Mouse (Mus musculus) embryo, embryonic 10.5 days (tissue): ENCODE data around the gene Klhl12.
"Not testable (repeated sequence)": the region's sequence is repeated elsewhere in the genome, so short reads cannot be mapped to it uniquely, and the experiment has no call there.

Source experiments
- DNase-seq: peaks from one replicate; pipeline ENCODE4 v3.0.0-alpha.2; 2015; ENCODE audit warnings: low spot score

Gene Klhl12

DNA sequence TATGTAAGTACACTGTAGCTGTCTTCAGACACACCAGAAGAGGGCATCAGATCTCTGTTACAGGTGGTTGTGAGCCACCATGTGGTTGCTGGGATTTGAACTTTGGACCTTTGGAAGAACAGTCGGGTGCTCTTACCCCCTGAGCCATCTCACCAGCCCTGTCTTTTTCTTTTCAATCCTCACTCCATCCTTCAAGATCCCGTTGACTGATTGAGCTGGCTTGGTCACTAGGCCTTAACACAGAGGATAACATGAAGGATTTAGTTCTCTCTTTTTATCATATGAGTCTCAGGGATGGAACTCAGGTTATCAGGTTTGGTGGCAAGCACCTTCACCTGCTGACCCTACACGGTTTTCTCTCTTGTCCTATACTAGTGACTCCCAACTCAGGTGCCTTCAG lies 6.8 kb upstream of the Klhl12 start:
- not testable (repeated sequence) for DNase-seq

DNA sequence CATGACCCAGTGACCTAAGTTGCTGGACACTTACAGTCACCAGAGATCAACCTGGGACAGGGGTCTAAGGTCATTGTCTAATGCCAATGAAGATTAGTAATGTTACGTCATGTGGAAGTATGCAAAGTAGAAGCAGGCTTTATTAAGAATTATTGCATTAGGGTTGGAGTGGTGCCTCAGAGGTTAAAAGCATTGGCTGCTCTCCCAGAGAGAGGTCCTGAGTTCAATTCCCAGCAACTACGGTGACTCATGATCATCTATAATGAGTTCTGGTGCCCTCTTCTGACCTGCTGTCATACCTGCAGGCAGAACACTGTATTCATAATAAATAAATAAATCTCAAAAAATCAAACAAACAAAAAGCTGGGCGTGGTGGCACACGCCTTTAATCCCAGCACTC lies 5.1 kb upstream of the Klhl12 start:
- DNase-seq = no peak

DNA sequence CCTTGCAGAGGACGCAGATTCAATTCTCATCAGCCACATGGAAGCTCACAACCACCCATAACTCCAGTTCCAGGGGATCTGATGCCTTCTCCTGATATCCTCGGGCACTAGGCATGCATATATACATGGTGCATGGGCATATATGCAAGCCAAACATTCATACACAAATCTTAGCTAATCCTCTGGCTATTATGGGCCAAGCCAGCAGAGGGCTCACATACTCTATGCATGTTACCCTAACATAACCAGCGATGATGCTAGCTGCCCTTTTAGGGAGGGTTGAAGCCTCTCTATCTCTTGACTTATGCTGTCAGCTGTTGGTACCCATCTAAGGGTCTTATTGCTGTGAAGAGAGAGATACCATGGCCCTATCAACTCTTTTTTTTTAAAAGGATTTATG lies 4.3 kb upstream of the Klhl12 start:
- peak; percentile 60 for DNase-seq

DNA sequence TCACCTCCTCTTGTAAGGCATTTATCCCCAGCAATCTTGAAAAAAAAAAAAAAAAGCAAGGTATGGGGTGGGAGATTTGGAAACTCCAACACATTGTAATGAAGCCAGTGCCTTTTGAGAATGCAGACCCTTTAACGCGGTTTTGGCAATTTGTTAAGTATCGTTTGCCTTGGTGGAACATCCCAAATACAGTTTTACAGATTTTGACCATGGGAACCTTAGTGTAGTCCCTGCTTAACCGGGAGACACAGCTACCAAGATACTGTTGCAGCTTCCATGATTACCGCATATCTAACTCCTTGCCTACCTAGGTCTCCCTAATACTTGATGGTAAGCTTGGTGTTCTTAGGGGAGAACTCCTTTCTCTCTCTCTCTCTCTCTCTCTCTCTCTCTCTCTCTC lies 729 bp downstream of the Klhl12 start:
- DNase-seq = peak; percentile 2

DNA sequence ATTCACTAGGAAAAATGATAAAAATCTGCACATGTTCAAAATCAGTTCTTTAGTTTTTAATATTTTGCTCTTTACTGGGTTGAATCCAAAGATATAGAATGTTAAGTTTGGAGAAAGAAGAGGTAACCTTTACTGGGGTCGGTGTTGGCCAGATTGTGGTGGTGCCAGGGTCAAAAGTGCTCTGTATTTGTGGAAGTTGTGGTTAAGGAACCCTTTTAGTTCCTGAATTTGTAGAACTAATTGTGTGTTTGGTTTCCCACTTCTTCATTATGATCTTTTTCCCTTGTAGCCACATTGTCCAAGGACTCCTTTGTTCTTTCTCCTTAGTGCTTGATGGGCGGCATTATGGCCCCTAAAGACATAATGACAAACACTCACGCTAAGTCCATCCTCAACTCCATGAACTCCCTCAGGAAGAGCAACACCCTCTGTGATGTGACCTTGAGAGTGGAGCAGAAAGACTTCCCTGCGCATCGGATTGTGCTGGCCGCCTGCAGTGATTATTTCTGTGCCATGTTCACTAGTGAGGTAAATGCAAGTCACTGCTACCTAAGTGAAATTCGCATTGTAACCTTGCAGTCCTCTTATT lies 2.9 kb downstream of the Klhl12 start:
- DNase-seq = no peak

DNA sequence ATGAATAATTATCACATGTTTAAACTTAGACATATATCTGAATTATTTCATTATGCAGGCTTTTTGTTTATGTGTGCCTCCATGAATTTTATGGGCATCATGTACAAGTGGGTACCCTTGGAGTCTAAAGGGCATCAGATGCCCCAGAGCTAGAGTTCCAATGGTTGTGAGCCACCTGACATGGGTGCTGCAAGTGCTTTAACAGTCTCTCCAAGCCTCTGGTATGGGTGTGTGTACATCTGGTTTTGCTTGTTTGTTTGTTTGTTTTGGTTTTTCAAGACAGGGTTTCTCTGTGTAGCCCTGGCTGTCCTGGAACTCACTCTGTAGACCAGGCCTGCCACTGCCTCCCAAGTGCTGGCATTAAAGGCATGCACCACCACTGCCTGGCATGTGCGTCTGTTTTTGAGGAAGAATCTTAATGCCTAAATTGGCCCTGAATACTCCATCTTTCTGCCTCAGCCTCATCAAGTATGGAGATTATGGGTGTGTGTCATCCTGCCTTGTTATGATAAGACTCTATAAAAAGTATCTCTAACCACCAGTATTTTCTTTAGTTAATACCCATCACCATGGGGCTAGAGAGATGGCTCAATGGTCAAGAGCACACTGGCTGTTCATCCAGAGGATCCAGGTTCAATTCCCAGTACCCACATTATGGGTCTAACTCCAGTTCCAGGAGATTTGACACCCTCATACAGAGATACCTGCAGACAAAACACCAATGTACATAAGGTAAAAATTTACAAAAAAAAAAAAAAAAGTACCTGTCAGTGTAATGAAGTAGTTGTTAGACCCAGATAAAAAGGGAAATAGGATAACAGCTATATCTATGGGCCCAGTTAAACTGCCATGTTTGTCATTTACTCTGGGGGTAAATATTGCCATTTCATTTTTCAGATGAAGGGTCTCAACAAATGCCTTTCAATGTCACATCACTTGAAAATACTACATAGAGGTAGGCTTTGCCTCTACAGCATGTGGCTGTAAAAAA lies 5.3 kb downstream of the Klhl12 start:
- no peak for DNase-seq

DNA sequence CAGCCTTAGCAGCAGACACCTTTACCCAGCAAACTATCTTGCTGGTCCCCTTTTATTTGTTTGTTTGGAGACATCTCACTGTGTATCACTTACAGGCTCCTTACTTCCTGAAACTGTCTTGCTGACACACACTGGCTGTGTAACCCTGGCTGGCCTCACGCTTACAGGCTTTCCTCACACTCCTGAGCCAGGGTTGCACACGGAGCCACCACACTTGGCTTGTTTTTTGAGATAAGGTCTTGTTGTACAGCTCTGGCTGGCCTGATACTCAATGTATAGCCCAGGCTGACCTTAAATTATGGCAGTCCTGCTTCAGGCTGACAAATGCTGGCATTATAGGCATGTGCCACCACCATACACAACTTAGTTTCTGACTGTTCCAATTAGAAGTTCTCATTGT lies 29.3 kb downstream of the Klhl12 start:
- DNase-seq = no peak

DNA sequence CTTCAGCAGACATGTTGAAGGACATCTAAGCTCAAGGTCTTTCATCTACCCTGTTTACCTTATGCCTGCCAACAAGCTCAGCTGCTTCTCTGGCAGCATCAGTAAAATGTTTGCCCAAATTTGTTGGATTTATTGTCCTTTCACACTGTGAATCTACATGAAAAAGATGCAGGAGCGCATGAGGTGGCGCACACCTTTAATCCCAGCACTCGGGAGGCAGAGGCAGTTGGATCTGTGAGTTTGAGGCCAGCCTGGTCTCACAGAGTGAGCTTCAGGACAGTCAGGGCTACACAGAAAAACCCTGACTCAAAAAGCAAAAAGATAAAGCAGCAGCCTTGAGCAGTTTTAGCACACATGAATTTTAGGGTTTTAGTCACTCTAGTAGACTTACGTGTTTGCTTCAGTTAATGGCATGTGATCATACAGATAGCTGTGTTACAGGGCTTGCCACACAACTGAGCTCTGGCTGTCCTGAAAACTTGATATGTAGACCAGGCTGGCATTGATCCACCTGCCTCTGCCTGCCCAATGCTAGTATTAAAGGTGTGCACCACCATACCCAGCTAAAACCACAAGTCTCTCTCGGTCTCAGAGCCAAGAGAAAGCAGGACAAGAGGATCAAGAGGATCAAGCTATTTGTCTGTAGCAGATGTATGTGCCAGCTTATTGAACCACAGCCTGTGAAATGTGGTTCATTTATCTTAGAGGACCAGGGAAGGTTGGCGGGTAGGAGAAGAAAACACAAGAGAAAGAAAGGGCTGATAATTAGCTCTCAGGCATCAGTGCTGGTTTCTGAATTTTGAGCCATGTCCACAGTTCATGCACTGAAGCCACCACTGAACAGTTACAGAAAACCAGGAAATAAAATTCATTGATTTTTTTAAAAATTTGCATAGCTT lies 35.8 kb downstream of the Klhl12 start:
- DNase-seq = no peak

DNA sequence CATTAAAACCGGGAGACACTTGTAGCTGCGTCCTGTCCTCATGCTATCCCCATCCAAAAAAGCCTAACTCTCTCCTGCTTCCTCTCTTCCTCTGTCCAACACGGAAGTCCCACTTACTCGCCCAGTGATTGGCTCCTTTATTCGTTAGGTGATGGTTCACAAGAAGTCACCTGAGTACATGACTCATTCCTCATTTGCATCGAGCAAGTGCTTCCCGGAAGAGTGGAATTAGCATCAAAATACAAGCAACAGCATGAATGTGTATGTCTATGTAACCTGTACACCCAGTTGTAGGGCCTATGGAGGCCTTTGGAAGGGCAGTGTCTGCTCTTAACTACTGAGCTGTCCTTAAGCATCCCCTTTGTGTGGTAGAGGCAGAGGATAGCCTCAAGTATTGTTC lies 36.9 kb downstream of the Klhl12 start:
- no peak for DNase-seq

DNA sequence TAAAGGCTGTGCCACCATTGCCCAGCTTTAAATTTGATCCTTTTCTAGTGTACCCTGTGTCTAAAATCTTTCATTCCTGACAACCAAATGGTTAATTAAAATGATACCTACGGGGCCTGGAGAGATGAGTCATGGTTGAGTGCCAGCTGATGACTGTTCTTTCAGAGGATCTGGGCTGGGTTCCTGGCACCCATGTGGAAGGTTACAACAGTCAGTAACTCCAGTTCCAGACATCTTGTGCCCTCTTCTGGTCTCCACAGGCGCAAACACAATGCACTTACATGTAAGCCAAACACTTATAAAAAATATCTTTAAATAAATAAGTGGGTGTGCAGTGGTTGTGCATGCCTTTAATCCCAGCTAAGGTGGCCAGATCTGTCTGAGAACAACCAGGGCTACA lies 38.2 kb downstream of the Klhl12 start:
- DNase-seq = no peak

DNA sequence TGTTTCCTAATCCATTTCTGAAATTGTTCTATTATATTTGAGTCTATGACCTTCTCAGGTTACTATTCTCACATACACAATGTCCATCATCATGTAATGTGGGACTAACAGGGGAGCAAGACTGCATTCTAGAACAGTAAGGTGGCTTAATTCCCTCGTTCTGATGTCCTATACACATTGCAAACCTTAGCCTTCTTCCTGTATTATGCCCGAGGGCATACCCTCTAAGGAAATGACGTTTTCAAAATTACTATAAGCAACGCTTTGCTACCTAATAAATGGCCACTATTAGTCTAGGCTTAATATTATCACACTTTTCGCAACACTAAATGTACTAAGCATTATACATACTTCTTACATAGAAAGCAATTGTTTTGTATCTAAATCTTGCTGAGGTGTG lies 38.6 kb downstream of the Klhl12 start:
- no peak for DNase-seq

DNA sequence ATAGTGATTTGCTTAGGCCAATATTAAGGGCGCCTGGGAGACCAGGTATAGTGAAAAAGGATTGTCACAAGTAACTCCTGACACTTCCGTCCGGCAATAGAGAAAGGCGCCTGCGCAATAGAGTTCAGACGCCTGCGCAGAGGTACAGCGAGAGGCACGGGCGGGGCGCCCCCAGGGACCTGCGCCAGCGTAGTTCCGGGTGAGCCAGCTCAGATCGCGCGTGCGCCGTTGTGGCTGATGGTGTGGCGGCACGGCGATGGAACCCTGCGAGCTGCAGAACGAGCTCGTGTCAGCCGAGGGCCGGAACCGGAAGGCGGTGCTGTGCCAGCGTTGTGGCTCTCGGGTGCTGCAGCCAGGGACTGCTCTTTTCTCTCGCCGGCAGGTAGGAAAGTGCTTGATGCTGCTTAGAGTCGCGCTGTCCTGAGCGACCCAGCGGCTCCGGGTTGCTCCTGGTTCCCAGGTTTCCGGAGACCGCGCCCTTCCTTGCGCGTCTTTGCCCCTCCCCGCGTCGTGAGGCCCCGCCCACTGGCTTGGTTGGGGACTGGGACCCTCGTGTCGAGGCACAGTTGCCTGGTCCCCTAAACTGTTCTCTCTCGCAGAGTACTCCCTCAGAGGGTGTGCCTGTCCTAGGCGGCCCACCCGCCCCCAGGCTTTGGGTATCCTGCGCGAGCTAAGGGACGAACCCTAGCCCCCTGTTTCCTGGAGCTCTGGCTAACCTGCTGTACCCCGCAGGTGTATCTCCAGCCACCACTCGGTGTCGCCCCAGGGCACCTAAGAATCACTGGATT lies 39.3 kb downstream of the Klhl12 start, which contains the start of gene Rabif:
TSS of gene Rabif (plus strand) at position 221 of the 788 bp plus-strand sequence.
- DNase-seq = peak; percentile 99

DNA sequence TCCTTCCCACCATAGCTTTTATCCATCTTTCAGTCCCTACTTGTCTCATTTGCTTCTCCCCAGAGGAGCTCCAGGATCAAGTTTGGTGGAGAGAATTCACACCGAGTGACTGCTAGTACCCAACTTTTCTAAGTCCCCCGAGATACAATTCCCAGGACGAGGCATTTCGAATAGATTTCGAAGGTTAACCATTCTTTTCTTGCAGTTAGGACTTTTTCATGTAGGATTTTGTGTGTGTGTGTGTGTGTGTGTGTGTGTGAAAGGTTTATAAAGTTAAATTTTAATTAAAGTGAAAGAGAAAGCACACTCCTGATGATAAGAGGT lies 39.8 kb downstream of the Klhl12 start:
- DNase-seq = no peak

DNA sequence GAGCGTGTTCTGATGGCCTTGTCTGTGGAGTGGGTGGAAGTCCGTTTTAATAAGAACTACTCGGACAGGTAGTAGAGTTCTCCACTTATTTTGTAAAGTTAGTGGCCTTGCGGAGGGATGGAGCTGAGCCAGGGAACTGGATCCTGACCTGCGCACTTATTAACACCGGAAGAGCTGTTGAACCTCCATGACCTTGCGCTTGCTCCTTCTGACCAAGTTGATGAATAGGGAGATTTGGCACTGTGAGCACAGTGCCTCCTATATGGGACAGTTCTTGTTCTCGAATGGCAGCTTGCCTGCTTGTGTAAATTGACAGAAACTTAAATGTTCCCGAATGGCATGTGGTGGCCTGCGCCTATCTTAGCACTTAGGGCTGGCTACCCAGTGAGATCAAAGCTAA lies 40.7 kb downstream of the Klhl12 start:
- no peak for DNase-seq

DNA sequence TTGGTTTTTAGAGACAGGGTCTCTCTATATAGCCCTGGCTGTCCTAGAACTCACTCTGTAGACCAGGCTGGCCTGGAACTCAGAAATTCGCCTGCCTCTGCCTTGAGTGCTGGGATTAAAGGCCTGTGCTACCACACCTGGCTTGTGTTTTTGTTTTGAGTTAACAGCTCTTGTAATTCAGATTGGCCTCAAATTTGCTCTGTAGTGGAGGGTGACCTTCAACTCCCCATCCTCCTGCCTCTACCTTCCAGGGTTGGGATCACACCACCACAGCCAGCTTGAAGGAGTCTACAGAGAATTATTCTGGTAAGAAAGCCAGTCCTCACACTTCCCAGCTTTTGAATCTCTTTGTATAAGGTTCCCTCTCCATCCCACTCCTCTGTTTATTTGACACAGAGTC lies 45.6 kb downstream of the Klhl12 start:
- no peak for DNase-seq

DNA sequence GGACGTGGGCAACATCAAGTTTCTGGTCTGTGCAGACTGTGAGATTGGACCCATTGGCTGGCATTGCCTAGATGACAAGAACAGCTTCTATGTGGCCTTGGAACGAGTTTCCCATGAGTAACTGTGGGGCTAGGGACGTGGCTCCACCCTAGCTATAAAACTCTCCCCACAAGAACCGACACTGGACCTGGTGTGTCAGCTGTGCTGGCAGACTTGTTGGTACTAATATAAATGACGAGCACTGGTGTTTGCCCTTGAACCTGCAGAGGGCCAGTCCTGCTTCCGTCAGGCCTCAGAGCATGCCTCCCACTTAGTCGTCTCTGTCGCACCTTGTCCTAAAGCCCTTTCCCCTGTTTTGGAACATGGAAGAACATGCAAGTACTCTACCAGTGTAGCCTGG lies 50.9 kb downstream of the Klhl12 start:
- DNase-seq = no peak

DNA sequence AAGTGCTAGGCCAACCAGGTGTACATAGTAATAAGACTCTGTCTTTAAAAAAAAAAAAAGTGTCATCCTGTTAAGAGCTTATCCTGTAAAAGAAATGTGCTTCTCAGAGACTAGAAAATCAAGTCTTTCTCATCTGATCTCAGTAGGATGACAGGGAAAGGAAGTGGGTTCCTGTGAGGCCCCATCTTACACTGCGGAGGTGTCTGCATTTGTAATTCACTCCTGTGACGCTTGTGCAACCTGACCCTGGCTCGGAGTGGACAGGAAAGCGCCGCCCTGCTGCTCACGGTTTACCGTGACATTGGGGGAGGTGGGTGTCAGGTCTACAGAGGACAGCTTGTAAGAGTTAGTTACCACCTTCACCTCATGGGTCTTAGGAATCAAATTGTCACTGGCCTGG lies 54.7 kb downstream of the Klhl12 start:
- no peak for DNase-seq

DNA sequence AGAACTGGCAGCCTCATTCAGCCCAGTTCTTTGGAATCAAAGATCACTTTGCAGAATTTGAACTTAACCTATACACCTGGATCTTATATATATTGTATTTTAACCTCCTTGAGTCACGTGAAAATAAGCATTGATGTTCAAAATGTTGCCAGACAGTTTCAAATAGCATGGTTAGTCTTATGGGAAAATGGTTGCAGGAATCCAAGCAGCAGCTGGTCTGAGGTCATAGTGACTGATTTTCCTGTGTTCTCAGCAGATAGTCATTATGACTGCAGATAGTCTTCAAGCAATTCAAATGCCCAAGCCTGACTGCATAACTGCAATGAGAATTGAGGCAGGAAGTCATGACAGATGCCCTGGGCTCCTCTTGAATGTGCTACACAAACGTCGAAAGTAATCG lies 56.9 kb downstream of the Klhl12 start:
- DNase-seq = no peak

DNA sequence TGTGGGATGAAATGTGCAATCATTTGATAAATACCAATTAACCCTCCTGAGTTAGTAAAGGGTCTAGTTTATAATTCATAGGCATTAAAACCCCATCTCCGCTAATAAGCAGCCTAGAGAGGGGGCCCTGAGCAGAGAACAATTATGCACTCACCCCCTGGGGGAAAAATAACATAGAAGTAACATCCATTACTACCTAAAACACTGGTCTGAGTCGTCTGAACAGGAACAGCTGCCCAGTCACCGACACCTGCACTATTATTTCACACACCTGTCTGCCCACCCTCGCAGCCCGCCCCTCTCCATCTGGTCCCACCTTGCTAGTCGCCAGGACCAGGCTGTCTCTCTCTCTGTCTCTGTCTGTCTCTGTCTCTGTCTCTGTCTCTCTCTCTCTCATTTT lies 57.3 kb downstream of the Klhl12 start:
- no peak for DNase-seq

DNA sequence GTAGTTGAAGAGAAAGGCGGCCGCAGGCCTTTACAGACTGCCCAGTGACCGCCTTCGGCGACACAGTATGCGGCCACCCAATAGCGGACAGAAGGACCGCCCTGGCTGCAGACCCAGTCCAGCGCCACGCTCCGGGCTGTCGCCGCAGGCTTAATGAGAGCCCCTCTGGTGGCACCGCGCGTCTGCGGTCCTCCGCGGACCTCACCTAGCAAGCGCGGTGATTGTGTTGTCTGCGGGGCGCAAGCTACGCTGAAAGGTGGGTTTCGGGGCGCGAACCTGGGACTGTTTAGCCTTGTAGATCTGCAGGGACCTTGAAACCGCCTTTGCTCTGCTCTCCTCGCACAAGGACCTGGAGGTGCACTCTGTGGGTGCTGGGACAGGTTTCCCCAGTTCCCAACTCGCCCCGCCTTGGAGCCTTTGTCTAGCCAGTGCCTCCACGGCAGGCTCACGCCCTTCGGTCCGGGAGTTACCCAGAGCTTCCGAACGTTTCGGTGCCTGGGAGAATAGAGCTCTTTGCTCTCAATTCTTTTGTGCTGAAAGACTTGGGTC lies 58.1 kb downstream of the Klhl12 start:
- peak; percentile 56 for DNase-seq

DNA sequence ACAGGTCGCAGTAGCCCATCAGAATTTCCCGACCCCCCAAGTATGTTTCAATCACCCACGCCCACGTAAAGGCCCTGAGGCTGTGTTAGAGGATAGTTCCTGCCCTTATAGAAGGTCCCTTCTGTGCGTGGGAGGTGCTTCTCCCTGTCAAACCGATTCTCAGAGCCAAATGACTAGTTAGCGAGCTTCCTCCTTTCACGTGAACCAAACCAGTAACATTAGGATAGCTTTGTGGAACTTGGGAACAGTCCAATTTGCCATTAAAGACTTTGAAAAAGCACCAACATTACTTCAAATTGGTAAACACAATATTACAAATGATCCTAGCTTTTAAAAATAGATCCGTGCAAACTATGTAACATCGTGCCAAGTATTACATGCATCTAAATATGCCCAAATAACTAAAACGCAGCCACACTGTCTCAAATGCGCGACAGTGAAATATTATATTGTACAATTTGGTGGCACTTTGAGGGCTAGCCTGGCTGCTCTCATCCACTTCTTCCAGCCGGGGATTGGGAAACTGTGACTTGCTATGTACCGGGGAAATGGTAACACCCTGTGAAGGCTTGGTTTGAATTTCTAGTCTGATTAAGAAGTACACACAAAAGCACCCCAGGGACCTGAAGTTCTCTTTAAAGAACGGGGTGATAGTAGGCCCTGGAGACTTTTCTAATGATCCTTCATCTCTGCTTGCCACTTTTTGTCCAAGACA lies 58.7 kb downstream of the Klhl12 start:
- no peak for DNase-seq
